Mouse (Mus musculus) gastrocnemius, adult 18-20 months (tissue): ENCODE results near the gene Ccdc57. TPM values are rescaled to one million over a fixed set of nuclear protein-coding genes. Genes with fewer than 3 reads are reported as not detected.

Experiments
- DNase-seq: peaks from one replicate; pipeline ENCODE4 v3.0.0; 2021; ENCODE audit warnings: low spot score
- total RNA-seq, 2 experiments: library from RNA; stranded (reverse); gene quantifications; 2 replicates each; pipeline ENCODE4 v1.2.3; 2021

Ccdc57 gene
- total RNA-seq, 2 experiments from 2014 or later, result 3.0 to 3.5 TPM

GRCm38 (mm10) chr11:120822831-120823550, 109.7 kb downstream of the Ccdc57 start:
- no peak for DNase-seq

- no peak for DNase-seq
Measured at GRCm38 (mm10) chr11:120822321-120822720, 110.4 kb downstream of the Ccdc57 start.

DNA sequence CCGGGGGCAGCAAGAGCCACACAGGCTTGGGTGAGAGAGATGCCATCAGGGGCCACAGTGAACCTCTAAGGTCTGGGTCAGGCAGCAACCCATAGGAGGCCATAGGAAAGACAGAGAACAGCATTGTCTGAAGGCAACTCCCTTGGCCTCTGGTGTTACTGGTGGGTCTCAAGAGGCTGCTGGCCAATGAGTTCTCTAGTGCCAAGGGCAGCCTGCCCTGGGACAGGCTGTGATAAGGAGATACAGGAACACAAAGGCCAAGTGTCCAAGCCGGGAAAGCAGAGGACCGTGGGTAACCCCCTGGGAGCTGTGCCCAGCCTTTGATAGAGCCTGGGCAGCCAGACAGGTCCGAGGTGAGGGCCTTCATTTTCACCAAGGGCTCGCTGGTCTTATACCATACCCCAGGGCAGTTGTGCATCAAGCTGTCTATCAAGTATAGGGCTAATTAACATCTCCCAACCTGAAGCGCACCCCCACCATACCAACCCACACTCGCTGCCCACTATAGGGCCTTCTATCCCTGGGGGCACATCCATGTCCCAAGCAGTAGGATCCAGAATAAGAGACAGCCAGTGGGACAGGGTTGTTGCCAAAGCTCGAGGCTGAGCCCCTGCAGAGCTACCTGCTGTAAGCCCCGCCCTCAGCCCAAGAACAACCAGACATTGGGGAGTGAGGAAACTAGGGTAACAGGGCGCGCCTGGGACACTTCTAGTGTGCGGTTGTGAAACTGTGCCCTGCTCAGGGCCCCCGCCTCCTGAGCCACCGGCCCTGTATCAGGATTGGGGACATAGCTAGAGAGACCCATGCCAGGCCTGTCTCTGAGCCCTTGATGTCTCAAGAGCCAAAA, 111.4 kb downstream of the Ccdc57 start:
- no peak for DNase-seq

GRCm38 (mm10) chr11:120820546-120820945, 112.1 kb downstream of the Ccdc57 start:
- no peak for DNase-seq

DNA sequence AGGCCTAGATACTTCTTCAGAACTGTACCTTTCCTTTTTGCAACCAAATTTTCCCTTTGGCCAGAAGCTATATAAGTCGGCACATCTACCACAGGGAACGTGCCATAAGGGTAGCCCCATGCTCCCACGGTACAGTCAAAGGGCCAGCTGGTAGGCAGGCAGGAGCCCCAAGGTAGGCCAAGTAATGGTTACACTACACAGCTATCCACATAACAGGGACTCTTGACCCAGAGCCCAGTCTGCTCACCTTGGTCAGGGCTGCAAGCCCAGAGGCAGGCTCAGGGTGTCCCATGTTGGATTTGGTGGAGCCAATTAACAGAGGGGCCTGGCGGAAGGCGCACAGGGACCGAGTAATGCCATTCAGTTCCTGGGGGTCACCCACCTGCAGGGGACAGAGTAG, 113.1 kb downstream of the Ccdc57 start:
- no peak for DNase-seq

GRCm38 (mm10) chr11:120818251-120818650, 114.4 kb downstream of the Ccdc57 start:
- no peak for DNase-seq

DNA sequence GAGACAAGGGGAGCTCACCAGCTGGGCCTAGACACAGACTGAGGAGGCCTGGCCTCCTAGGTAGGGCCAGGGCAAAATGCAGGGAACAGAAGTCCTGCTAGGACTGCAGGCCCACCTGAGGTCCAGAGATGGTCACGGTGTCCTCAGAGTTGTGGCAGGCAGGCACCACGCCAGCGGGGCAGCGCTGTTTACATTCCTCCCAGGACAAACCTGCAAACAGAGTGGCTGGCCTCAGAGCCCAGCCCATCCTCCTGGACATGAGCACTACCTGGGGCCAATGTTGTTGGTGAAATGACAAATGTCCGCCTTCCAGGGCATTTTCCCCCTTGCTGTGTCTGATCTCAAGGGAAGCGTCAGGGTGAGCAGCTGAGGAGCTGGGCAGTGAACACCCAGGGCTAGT, 115.3 kb downstream of the Ccdc57 start:
- no peak for DNase-seq

DNA sequence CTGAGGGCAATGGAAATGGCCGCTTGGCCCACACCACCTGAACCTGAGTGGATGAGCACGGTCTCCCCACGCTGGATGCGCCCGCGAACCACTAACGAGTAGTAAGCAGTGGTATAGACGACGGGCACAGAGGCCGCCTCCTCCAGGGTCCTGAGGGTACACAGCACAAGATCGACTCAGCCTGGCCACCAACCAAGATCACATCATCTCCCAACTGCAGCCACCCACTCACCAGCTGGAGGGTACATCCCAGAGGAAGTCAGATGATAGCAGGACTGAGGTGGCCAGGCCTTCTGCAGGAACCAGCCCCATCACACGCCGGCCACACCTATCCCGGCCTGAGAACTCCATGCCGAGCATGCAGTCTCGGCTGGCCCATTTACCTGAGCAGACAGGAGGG, 120.6 kb downstream of the Ccdc57 start:
- no peak for DNase-seq

DNA sequence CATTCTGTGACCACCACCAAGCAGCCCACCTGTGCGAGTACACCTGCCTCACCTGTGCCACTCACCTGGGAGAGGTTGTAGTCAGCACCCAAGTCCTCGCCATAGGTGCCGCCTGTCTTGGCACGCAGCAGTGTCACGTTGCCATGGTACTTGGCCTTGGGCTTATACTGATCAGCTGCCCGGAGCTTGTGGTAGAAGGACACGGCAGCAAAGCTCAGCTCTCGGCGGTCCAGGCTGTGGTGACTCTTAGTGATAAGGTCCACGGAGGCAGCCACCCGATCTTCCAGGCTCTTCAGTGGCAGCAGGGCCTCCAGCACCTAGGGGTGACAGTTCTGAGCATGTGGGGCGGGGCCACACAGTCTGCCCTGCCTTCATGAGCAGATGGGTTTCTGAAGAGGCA, 124.7 kb downstream of the Ccdc57 start:
- DNase-seq, result no peak

DNA sequence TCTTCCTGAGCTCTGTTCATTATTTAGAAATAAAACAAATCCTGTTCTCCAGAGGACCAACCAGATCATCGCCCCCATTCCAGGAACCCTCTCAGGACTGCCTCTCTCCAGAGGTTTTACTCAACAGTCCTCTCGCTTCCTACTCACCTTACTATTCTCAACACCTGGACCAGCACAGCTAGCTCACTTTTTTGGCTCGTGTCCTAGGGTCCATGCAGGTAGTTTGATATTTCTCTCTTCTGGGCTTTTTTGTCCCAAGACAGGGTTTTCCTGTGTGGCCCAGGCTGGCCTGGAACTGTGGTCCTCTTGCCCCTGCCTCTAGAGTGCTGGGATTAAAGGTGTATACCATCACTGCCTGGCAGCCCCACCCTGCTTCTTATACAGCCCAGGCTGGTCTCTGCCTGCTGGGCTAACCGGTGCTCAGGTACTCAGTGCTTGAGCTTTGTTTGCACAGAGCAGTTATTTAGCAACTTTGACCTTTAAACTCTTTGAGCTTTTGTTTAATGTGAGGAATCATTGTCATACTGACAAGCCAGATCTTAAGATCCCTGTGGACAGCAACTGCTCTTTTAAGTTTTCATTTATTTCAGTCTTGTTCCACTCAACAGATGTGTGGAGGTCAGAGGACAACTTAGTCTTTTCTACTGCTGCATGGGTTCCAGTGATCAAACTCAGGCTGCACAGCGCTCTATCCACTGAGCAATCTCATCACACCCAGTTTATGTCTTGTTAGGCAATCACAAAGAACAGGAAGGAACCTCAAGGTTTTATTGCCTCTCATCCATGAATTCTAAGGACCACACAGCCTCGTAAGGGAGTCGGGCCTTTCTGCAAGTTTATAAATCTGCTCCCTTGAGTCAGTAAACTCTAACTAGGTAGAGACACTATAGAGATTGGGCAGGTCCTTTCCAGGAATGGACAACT, 127.0 kb downstream of the Ccdc57 start:
- DNase-seq, result no peak

DNA sequence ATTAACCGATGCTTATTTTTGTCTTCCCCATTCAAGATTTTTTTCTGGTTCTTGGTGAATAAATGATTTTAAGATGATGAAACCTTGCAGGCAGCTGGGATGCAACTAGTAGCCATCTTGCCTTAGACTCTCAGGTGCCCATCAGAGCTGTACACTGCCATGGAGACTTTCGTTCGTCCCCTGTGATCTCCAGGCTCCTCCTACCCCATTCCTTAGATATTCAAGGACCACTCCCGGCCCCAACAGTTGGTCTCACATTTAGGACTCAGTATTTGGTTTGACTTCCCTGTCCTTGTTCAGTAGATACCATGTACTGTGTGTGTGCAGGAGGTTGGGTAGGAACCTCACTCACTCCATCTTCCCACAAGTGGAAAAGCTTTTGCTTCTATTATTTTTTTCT, 127.9 kb downstream of the Ccdc57 start:
- no peak for DNase-seq

DNA sequence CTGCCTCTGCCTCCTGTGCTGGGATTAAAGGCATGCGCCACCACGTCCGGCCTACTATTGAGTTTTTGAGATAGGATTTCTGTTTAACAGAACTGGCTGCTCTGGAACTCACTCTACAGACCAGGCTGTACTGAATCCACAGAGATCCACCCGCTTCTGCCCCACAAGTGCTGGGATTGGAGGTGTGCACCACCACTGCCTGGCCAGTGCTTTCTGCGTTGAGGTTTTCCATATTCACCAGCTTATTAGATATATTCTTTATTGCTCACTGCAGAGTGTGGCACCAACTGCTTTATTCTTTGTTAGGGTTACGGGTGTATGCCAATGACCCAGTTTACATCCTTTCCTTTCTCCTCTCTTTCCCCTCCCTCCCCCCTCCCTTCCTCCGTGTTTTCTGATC, 128.4 kb downstream of the Ccdc57 start:
- DNase-seq, result no peak

DNA sequence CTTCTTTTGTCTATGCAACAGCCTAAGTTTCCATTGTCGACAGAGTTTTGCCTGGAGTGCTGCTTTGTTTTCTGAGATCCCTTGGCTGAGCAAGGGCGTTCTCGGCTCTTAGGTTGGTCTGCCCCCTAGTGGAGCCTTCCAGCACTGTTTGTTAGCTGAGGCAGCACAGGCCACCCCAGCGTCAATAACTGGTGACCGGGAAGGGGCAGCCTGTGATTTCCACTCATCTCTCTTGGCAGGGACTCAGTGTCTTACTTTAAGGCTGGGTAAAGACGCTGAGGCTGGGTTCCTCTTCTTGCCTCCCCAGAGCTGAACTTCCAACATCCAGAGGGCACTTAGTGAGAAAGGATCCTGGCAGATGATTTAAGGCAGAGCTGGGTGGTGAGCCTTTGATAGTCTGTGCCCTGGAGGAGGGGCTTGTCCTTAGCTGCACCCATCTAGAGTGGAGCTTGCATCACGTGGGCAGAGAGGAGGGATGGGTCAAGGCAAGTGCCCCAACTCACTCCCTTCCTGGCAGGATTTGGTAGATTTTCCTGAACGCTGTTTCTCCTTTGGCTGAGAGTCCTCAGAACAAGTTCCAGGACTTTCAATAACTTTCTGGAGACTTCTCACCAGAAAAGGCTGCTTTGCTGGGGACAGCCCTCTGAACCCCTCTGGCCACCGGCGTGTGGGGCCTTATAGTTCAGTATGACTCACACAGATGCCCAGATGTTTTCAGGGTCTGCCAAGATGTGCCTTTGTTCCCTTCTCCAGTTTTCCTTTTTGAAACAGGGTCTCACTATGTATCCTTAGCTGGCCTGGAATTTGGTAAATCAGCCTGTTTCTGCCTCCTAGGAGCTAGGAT, 132.4 kb downstream of the Ccdc57 start:
- DNase-seq, result peak; percentile 92

DNA sequence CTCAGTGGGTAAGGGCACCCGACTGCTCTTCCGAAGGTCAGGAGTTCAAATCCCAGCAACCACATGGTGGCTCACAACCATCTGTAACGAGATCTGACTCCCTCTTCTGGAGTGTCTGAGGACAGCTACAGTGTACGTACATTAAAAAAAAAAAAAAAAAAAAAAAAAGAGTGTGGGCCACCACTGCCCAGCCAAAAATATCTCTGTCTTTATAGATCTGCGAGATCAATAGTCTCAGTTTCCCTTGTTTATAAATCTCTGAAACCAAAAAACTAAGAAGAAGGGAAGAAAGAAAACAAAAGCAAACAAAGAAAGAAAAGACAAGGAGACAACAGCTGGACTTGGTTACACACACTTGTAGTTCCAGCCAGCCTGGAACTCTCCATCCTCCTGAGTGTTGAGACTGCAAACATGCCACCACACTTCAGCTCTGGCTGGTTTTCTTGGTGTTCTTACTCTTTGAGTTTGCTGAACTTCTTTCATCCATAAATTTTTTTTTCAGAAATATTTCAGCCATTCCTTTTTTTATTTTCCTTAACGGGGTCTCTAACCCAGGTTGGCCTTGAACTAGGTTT, 133.3 kb downstream of the Ccdc57 start:
- no peak for DNase-seq

DNA sequence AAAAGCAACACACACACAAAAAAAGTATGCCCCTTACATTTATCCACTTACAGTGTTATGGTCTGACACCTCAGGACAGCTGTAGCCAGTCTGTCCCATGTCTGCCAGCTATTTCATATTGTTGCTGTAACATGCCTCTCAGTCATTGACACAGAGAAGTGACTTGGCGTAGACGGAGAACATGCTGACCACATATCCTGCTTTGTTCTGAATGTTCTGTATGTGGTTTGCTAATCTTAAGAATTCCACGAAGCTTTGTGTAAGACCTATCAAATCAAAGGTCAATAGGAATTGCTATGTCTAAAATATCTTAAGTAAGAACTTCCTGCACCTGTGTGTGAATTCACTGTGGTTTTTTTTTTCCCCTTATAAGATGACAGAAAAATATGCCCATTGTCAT, 134.4 kb downstream of the Ccdc57 start:
- DNase-seq, result no peak

DNA sequence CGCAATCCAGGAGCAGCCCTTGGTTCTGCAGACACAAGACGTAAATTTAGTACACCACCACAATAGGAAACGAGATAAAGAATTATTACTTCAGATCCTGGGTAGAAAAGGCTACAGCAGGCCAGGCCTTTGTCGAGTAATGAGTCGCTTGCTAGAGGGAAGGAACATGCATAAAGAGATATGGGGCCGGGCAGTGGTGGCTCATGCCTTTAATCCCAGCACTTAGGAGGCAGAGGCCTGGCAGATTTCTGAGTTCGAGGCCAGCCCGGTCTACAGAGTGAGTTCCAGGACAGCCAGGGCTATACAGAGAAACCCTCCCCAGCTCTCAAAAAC, 136.1 kb downstream of the Ccdc57 start:
- no peak for DNase-seq

DNA sequence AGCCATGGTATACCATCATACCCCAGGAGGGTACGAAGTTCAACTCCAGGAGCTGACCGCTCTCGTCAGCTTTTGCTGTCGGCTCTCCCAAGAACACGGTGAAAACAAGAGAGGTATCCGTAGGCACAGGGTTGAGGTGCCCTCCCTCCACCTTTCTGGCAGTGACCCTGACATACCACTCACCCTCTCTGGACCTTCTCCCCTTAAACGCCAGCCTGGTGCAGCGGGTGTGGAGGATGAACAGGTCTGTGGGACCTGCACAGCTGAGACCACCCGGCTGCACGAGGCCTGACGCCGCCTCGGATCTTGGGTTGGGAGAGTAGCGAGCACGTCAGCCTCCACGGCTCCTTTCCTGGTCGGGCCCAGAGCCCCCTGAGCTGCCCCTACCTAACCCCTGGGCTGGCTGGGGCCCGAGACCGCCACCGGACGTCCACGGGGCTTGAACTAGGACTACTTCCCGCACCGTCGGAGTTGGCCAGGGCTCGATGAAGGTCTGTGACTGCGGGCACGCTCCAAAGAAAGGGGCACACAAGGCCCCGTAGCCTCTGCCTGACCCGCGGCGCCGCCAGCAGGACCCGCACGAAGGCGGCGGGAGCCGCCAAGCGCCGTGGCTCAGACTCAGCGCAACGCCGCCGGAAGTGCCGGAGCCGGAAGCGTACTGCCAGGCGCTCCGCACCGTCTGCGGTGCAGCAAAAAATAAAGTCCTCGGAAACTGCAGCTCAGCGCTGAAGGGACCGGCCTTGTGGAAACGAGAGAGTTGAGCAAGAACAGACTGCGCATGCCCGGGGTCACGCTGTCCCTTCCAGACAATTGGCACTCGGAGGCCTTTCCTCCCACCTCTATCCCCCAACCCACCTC, 136.7 kb downstream of the Ccdc57 start, which contains the start of gene Dus1l:
Gene Dus1l, minus strand, starts transcription at position 648 of the 858 bp plus-strand sequence.
- DNase-seq, result peak; percentile 98

DNA sequence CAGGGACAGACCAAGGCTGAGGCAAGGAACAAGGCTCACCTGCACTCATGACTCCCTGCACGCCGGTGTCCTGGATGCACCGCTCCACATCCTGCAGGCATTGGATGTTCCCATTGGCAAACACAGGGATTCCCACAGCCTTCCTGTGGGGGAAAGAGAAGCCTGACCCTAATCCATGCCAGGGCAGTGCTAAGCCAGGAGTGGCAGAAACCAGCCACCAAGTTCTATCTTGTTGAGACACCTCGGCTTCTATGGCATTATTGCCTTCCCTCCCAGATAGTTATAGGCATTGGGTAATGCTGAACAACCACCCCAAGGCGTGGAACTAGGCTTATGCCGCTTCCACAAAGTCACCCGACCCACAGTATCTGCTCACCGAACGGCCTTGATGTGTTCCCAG, 140.0 kb downstream of the Ccdc57 start:
- DNase-seq, result no peak

GRCm38 (mm10) chr11:120789810-120790209, 142.9 kb downstream of the Ccdc57 start:
- no peak for DNase-seq

GRCm38 (mm10) chr11:120789355-120789754, 143.3 kb downstream of the Ccdc57 start:
- no peak for DNase-seq
